Mouse (Mus musculus): ENCODE data around the gene Cdh13. TPM values are rescaled to one million over a fixed set of nuclear protein-coding genes. Genes with fewer than 3 reads are reported as not detected.

Cdh13 gene
- polyA plus RNA-seq, 1 experiment, result 4.5 TPM

GRCm38 (mm10) chr8:118263117-118263516, 20.4 kb upstream of the Cdh13 start:
- Histone ChIP-seq H3K27me3 (ENCODE audit: control insufficient read depth, insufficient read depth, low read length) (no peaks in the 10 kb centered on the region), H3K4me1 (ENCODE audit: control insufficient read depth, insufficient read depth, low read length) (no peaks in the 10 kb centered on the region), H3K27ac (ENCODE audit: control insufficient read depth, insufficient read depth, low read depth, low read length) (no peak overlapping the region), H3K4me3 (ENCODE audit: control insufficient read depth, low read depth, low read length) (no peak overlapping the region), H3K36me3 (ENCODE audit: control insufficient read depth, insufficient read depth, low read length) (no peaks in the 10 kb centered on the region)
- TF ChIP-seq CTCF (IDR thresholded peaks at IDR 0.05; ENCODE audit: control insufficient read depth, insufficient read depth, insufficient replicate concordance, low read depth, low read length) (no peak), POLR2A (IDR thresholded peaks at IDR 0.05; ENCODE audit: control insufficient read depth, low read depth, low read length) (no peak)

GRCm38 (mm10) chr8:118270751-118271402, 12.7 kb upstream of the Cdh13 start:
- Histone ChIP-seq H3K4me3 (ENCODE audit: control insufficient read depth, low read depth, low read length) (no peak overlapping the region), H3K36me3 (ENCODE audit: control insufficient read depth, insufficient read depth, low read length) (no peaks in the 10 kb centered on the region), H3K4me1 (ENCODE audit: control insufficient read depth, insufficient read depth, low read length) (no peaks in the 10 kb centered on the region; the same call in 1 of the 2 replicates), H3K27me3 (ENCODE audit: control insufficient read depth, insufficient read depth, low read length) (no peaks in the 10 kb centered on the region), H3K27ac (ENCODE audit: control insufficient read depth, insufficient read depth, low read depth, low read length) (no peak overlapping the region)
- no peak for TF ChIP-seq CTCF (IDR thresholded peaks at IDR 0.05; ENCODE audit: control insufficient read depth, insufficient read depth, insufficient replicate concordance, low read depth, low read length)
- no peak for TF ChIP-seq POLR2A (IDR thresholded peaks at IDR 0.05; ENCODE audit: control insufficient read depth, low read depth, low read length)

GRCm38 (mm10) chr8:118272493-118272892, 11.0 kb upstream of the Cdh13 start:
- no peak for TF ChIP-seq CTCF (IDR thresholded peaks at IDR 0.05; ENCODE audit: control insufficient read depth, insufficient read depth, insufficient replicate concordance, low read depth, low read length)
- TF ChIP-seq POLR2A (IDR thresholded peaks at IDR 0.05; ENCODE audit: control insufficient read depth, low read depth, low read length), result no peak
- H3K36me3 ChIP-seq (ENCODE audit: control insufficient read depth, insufficient read depth, low read length), result no peaks in the 10 kb centered on the region
- H3K4me1 ChIP-seq (ENCODE audit: control insufficient read depth, insufficient read depth, low read length), result no peaks in the 10 kb centered on the region; the same call in 1 of the 2 replicates
- no peaks in the 10 kb centered on the region for H3K27me3 ChIP-seq (ENCODE audit: control insufficient read depth, insufficient read depth, low read length)
- no peak overlapping the region for H3K4me3 ChIP-seq (ENCODE audit: control insufficient read depth, low read depth, low read length)
- no peak overlapping the region for H3K27ac ChIP-seq (ENCODE audit: control insufficient read depth, insufficient read depth, low read depth, low read length)

GRCm38 (mm10) chr8:118274243-118274642, 9.3 kb upstream of the Cdh13 start:
- Histone ChIP-seq H3K27me3 (ENCODE audit: control insufficient read depth, insufficient read depth, low read length) (no peaks in the 10 kb centered on the region), H3K4me1 (ENCODE audit: control insufficient read depth, insufficient read depth, low read length) (no peaks in the 10 kb centered on the region; the same call in 1 of the 2 replicates), H3K4me3 (ENCODE audit: control insufficient read depth, low read depth, low read length) (no peak overlapping the region), H3K27ac (ENCODE audit: control insufficient read depth, insufficient read depth, low read depth, low read length) (no peak overlapping the region), H3K36me3 (ENCODE audit: control insufficient read depth, insufficient read depth, low read length) (no peaks in the 10 kb centered on the region)
- no peak for TF ChIP-seq POLR2A (IDR thresholded peaks at IDR 0.05; ENCODE audit: control insufficient read depth, low read depth, low read length)
- no peak for TF ChIP-seq CTCF (IDR thresholded peaks at IDR 0.05; ENCODE audit: control insufficient read depth, insufficient read depth, insufficient replicate concordance, low read depth, low read length)

- Histone ChIP-seq H3K36me3 (ENCODE audit: control insufficient read depth, insufficient read depth, low read length) (no peaks in the 10 kb centered on the region), H3K4me3 (ENCODE audit: control insufficient read depth, low read depth, low read length) (no peak overlapping the region), H3K27ac (ENCODE audit: control insufficient read depth, insufficient read depth, low read depth, low read length) (no peak overlapping the region), H3K27me3 (ENCODE audit: control insufficient read depth, insufficient read depth, low read length) (no peaks in the 10 kb centered on the region), H3K4me1 (ENCODE audit: control insufficient read depth, insufficient read depth, low read length) (no peaks in the 10 kb centered on the region; the same call in 1 of the 2 replicates)
- no peak for TF ChIP-seq POLR2A (IDR thresholded peaks at IDR 0.05; ENCODE audit: control insufficient read depth, low read depth, low read length)
- TF ChIP-seq CTCF (IDR thresholded peaks at IDR 0.05; ENCODE audit: control insufficient read depth, insufficient read depth, insufficient replicate concordance, low read depth, low read length), result peak; percentile 92; the same call in 1 of the 2 replicates
Observed at GRCm38 (mm10) chr8:118274688-118275087, 8.8 kb upstream of the Cdh13 start.

- Histone ChIP-seq H3K27me3 (ENCODE audit: control insufficient read depth, insufficient read depth, low read length) (peaks cover 5% of the 10 kb centered on the region), H3K4me1 (ENCODE audit: control insufficient read depth, insufficient read depth, low read length) (peaks cover 4% of the 10 kb centered on the region), H3K36me3 (ENCODE audit: control insufficient read depth, insufficient read depth, low read length) (no peaks in the 10 kb centered on the region), H3K27ac (ENCODE audit: control insufficient read depth, insufficient read depth, low read depth, low read length) (no peak overlapping the region), H3K4me3 (ENCODE audit: control insufficient read depth, low read depth, low read length) (peak overlapping the region; percentile 5; the same call in 1 of the 2 replicates)
- TF ChIP-seq POLR2A (IDR thresholded peaks at IDR 0.05; ENCODE audit: control insufficient read depth, low read depth, low read length), result no peak
- TF ChIP-seq CTCF (IDR thresholded peaks at IDR 0.05; ENCODE audit: control insufficient read depth, insufficient read depth, insufficient replicate concordance, low read depth, low read length), result no peak
Observed at GRCm38 (mm10) chr8:118284112-118285029, 838 bp downstream of the Cdh13 start.
